Mouse (Mus musculus) CH12.LX (cell line): Measurements from ENCODE around the gene Cphx3.
"Not testable (repeated sequence)": the region's sequence is repeated elsewhere in the genome, so short reads cannot be mapped to it uniquely, and the experiment has no call there.

Experiments
- BHLHE40 ChIP-seq: IDR thresholded peaks from 2 replicates; pipeline ENCODE4 v1.6.1; 2011; ENCODE audit warnings: mild to moderate bottlenecking, low read depth, low read length, improper control_type of control experiment
- CTCF ChIP-seq, 2 experiments: IDR thresholded peaks in 1 of 2; conservative IDR thresholded peaks in 1 of 2; 2 replicates each; pipeline ENCODE4 v1.5.1; 2011 to 2012; ENCODE audit warnings: low read depth in 2 of 2, low read length in 2 of 2, improper control_type of control experiment in 1 of 2, inconsistent platforms in 1 of 2, mild to moderate bottlenecking in 1 of 2, moderate library complexity in 1 of 2
- E2F4 ChIP-seq: IDR thresholded peaks from 2 replicates; pipeline ENCODE4 v1.6.1; 2011; ENCODE audit warnings: low read depth, low read length, improper control_type of control experiment; ENCODE audit not compliant: insufficient replicate concordance
- ETS1 ChIP-seq: conservative IDR thresholded peaks from 2 replicates; pipeline ENCODE4 v1.6.1; 2012; ENCODE audit warnings: low read depth, mild to moderate bottlenecking, inconsistent platforms, low read length, improper control_type of control experiment, moderate library complexity
- HCFC1 ChIP-seq: IDR thresholded peaks from 2 replicates; pipeline ENCODE4 v1.6.1; 2012; ENCODE audit warnings: low read depth, mild to moderate bottlenecking, inconsistent platforms, low read length, improper control_type of control experiment
- MAFK ChIP-seq: IDR thresholded peaks from 2 replicates; pipeline ENCODE4 v1.6.1; 2011; ENCODE audit warnings: low read length, improper control_type of control experiment; ENCODE audit not compliant: insufficient replicate concordance
- MEF2A ChIP-seq: IDR thresholded peaks from 2 replicates; pipeline ENCODE4 v1.6.1; 2014; ENCODE audit warnings: low read depth, mild to moderate bottlenecking, inconsistent platforms, low read length, improper control_type of control experiment, borderline replicate concordance
- POLR2A ChIP-seq: IDR thresholded peaks from 2 replicates; pipeline ENCODE4 v1.6.1; 2011; ENCODE audit warnings: low read depth, mild to moderate bottlenecking, improper control_type of control experiment, low read length
- TBP ChIP-seq: conservative IDR thresholded peaks from 2 replicates; pipeline ENCODE4 v1.6.1; 2011; ENCODE audit warnings: low read depth, low read length, improper control_type of control experiment

DNA sequence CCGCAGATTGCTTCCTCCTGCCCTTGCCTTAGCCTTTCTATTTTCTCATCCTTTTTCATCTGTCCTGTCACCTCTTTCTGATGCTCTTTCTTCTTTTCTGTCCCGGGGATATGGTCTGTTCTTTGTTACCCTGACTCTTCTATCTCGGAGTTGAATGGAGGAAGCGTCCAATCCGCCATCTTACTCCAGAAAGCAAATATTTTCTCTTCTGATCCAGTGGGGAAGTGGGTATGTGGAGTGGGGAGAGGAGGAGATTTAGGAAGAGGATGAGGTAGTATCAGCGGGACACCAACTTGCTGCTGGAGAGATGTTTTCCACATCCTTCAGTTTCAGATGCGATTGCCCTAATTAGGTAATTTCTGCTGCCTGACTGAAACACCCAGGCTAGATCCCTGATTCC lies 37.0 kb downstream of the Cphx3 start:
- not testable (repeated sequence) for TF ChIP-seq CTCF (conservative IDR thresholded peaks at IDR 0.05 in 1 of 2, IDR thresholded peaks at IDR 0.05 in 1 of 2; ENCODE audit: low read depth in 2 of 2, low read length in 2 of 2); E2F4; POLR2A; ETS1; HCFC1; MAFK; TBP; MEF2A; BHLHE40
